Mouse (Mus musculus) thymus, adult 2 months (tissue): Measurements from ENCODE around the gene Vmn1r7. TPM values are rescaled to one million over a fixed set of nuclear protein-coding genes. Genes with fewer than 3 reads are reported as not detected.
"Not testable (repeated sequence)": the region's sequence is repeated elsewhere in the genome, so short reads cannot be mapped to it uniquely, and the experiment has no call there.

Source experiments
- DNase-seq: peaks from one replicate; pipeline ENCODE4 v3.0.0; 2021
- H3K27ac ChIP-seq: fragments of 200-500 bp; 2 replicates; pipeline ENCODE4 v1.5.1; 2012; ENCODE audit warnings: low read length, control low read depth; ENCODE audit not compliant: control insufficient read depth, insufficient read depth
- H3K27me3 ChIP-seq: fragments of 200-500 bp; 2 replicates; pipeline ENCODE4 v1.6.1; 2012; ENCODE audit warnings: mild to moderate bottlenecking, low read length, moderate library complexity, mixed read lengths; ENCODE audit not compliant: control insufficient read depth, insufficient read depth
- H3K36me3 ChIP-seq: fragments of 200-500 bp; 2 replicates; pipeline ENCODE4 v1.6.1; 2012; ENCODE audit warnings: mild to moderate bottlenecking, low read length, moderate library complexity; ENCODE audit not compliant: control insufficient read depth, insufficient read depth
- H3K4me1 ChIP-seq: fragments of 200-500 bp; replicated peaks from 2 replicates; pipeline ENCODE4 v1.6.1; 2012; ENCODE audit warnings: low read length; ENCODE audit not compliant: control insufficient read depth, insufficient read depth
- H3K4me3 ChIP-seq: fragments of 200-500 bp; 2 replicates; pipeline ENCODE4 v1.5.1; 2012; ENCODE audit warnings: mild to moderate bottlenecking, low read length, control low read depth, moderate library complexity; ENCODE audit not compliant: control insufficient read depth, insufficient read depth
- CTCF ChIP-seq: fragments of 200-500 bp; IDR thresholded peaks from 2 replicates; pipeline ENCODE4 v1.5.1; 2012; ENCODE audit warnings: mild to moderate bottlenecking, control low read depth, low read length, moderate library complexity, borderline replicate concordance; ENCODE audit not compliant: control insufficient read depth, poor library complexity, insufficient read depth; ENCODE audit errors: extremely low read depth
- POLR2A ChIP-seq: fragments of 200-500 bp; IDR thresholded peaks from 2 replicates; pipeline ENCODE4 v1.6.1; 2012; ENCODE audit warnings: mild to moderate bottlenecking, low read length, control low read depth, moderate library complexity; ENCODE audit not compliant: control insufficient read depth, poor library complexity, insufficient read depth; ENCODE audit errors: extremely low read depth
- WGBS: fragments of 180-500 bp; shearing (Covaris S2); methylation state at CpG from one replicate; pipeline ENCODE4 v1.1.7; 2018; 5-methylcytosine and 5-hydroxymethylcytosine counted together
- polyA plus RNA-seq: library from polyadenylated mRNA; depleted of rRNA; stranded (reverse); fragments of >200 nt; gene quantifications from 2 replicates; pipeline ENCODE4 v1.2.3, GENCODE M21; 2012; rRNA removed

Gene Vmn1r7
- polyA plus RNA-seq: not detected in 2 replicates

GRCm38 (mm10) chr6:57025224-57025623 is at the start of gene Vmn1r7:
Gene Vmn1r7 (minus strand): TSS chr6:57025324.
- WGBS: 88% methylated on average over 2 of the region's 2 CpGs
- not testable (repeated sequence) for H3K27me3 ChIP-seq, H3K4me1 ChIP-seq

GRCm38 (mm10) chr6:57066487-57066886 is 41.4 kb upstream of the Vmn1r7 start, which contains the start of gene Vmn1r9:
Gene Vmn1r9 (plus strand): TSS chr6:57066787.
- no peak for TF ChIP-seq POLR2A
- TF ChIP-seq CTCF: no peak
- Histone ChIP-seq H3K36me3 (no peaks in the 10 kb centered on the region), H3K4me3 (no peak within 1 kb of the TSS)

More at GRCm38 (mm10) chr6:57025224-57025623, at the start of gene Vmn1r7:
- not testable (repeated sequence) for H3K36me3 ChIP-seq, H3K27ac ChIP-seq, DNase-seq, H3K4me3 ChIP-seq

GRCm38 (mm10) chr6:57063730-57064129 is 38.6 kb upstream of the Vmn1r7 start:
- TF ChIP-seq POLR2A (no peak), CTCF (no peak)
- Histone ChIP-seq H3K4me3 (no peak overlapping the region), H3K27ac (no peak overlapping the region), H3K36me3 (no peaks in the 10 kb centered on the region), H3K4me1 (no peaks in the 10 kb centered on the region), H3K27me3 (no peaks in the 10 kb centered on the region)
- DNase-seq: no peak

More at GRCm38 (mm10) chr6:57066487-57066886, 41.4 kb upstream of the Vmn1r7 start, which contains the start of gene Vmn1r9:
- no peak within 1 kb of the TSS for H3K27ac ChIP-seq
- WGBS: 91% methylated on average over 2 of the region's 2 CpGs
- H3K27me3 ChIP-seq: no peaks in the 10 kb centered on the region
- H3K4me1 ChIP-seq: no peaks in the 10 kb centered on the region
- no peak for DNase-seq

GRCm38 (mm10) chr6:57034674-57035073 is 9.6 kb upstream of the Vmn1r7 start:
- TF ChIP-seq CTCF (no peak), POLR2A (no peak)
- Histone ChIP-seq H3K27ac (no peak overlapping the region), H3K4me1 (no peaks in the 10 kb centered on the region), H3K4me3 (no peak overlapping the region), H3K27me3 (no peaks in the 10 kb centered on the region), H3K36me3 (no peaks in the 10 kb centered on the region)
- WGBS: 47% methylated on average over 2 of the region's 2 CpGs
- no peak for DNase-seq

GRCm38 (mm10) chr6:57031984-57032383 is 6.9 kb upstream of the Vmn1r7 start, which contains the start of gene Vmn1r8:
Gene Vmn1r8 (plus strand): TSS chr6:57032284.
- Histone ChIP-seq H3K4me1 (no peaks in the 10 kb centered on the region), H3K4me3 (no peak within 1 kb of the TSS), H3K27ac (no peak within 1 kb of the TSS), H3K36me3 (no peaks in the 10 kb centered on the region), H3K27me3 (no peaks in the 10 kb centered on the region)
- TF ChIP-seq CTCF (no peak), POLR2A (no peak)
- no peak for DNase-seq

- DNase-seq: no peak
- H3K4me3 ChIP-seq: no peak within 1 kb of the TSS
- no peak within 1 kb of the TSS for H3K27ac ChIP-seq
- no peaks in the 10 kb centered on the region for H3K27me3 ChIP-seq
- no peaks in the 10 kb centered on the region for H3K36me3 ChIP-seq
- whole genome bisulfite sequencing: 85% methylated on average over 2 of the region's 2 CpGs
- TF ChIP-seq POLR2A (no peak), CTCF (no peak)
- no peaks in the 10 kb centered on the region for H3K4me1 ChIP-seq
Observed at GRCm38 (mm10) chr6:56996943-56997342, 28.2 kb downstream of the Vmn1r7 start, which contains the start of gene Vmn1r6. Gene Vmn1r6 (plus strand): TSS chr6:56997243.

Other genes starting within 250 kb of the Vmn1r7 start
- gene Kbtbd2, start 227.5 kb downstream of the Vmn1r7 start, polyA plus RNA-seq: 16.3 and 17.4 TPM in 2 replicates
- gene Fkbp9, start 193.3 kb downstream of the Vmn1r7 start, polyA plus RNA-seq: 7.4 and 11.1 TPM in 2 replicates
- 9.5 and 9.6 TPM in 2 replicates for gene Nt5c3, start 101.4 kb downstream of the Vmn1r7 start, polyA plus RNA-seq
- 0.05 and 0.18 TPM in 2 replicates for gene Vmn1r4, start 101.3 kb downstream of the Vmn1r7 start, polyA plus RNA-seq
- not detected in 2 replicates for gene Vmn1r5, start 55.1 kb downstream of the Vmn1r7 start, polyA plus RNA-seq
- not detected in 2 replicates for gene Vmn1r6, start 28.1 kb downstream of the Vmn1r7 start, polyA plus RNA-seq
- gene Vmn1r8, start 7.0 kb upstream of the Vmn1r7 start, polyA plus RNA-seq: not detected in 2 replicates
- not detected in 2 replicates for gene Vmn1r9, start 41.5 kb upstream of the Vmn1r7 start, polyA plus RNA-seq
- not detected in 2 replicates for gene Vmn1r10, start 84.1 kb upstream of the Vmn1r7 start, polyA plus RNA-seq
- not detected in 2 replicates for gene Vmn1r11, start 108.1 kb upstream of the Vmn1r7 start, polyA plus RNA-seq
- gene Vmn1r12, start 131.6 kb upstream of the Vmn1r7 start, polyA plus RNA-seq: not detected in 2 replicates
- not detected in 2 replicates for gene Vmn1r13, start 178.0 kb upstream of the Vmn1r7 start, polyA plus RNA-seq
- not detected in 2 replicates for gene Vmn1r14, start 206.4 kb upstream of the Vmn1r7 start, polyA plus RNA-seq
- gene Vmn1r15, start 232.6 kb upstream of the Vmn1r7 start, polyA plus RNA-seq: not detected in 2 replicates